ENCODE assay signal across 7 mouse cellular contexts in genomic region chr10:121432041-121432634, GRCm38 (mm10). TPM values are rescaled to one million over a fixed set of nuclear protein-coding genes. Genes with fewer than 3 reads are reported as not detected.
DNase-seq lines count a peak whose midpoint lies in the region; ATAC-seq and TF ChIP-seq lines count a peak whose summit lies in the region.

No protein-coding gene starts in this region.

- no peaks in the 10 kb centered on the region for H3K27me3 ChIP-seq in testis, adult 2 months (ENCODE audit: control insufficient read depth, insufficient read depth, low read length)
- no peaks in the 10 kb centered on the region for H3K27me3 ChIP-seq in heart, embryonic 15.5 days
- no peaks in the 10 kb centered on the region for H3K27me3 ChIP-seq in liver, postnatal 0 days (ENCODE audit: insufficient read depth, low read length)
- H3K27me3 ChIP-seq in stomach, postnatal 0 days (ENCODE audit: control insufficient read depth, insufficient read depth, low read length): no peaks in the 10 kb centered on the region

- peak overlapping the region; percentile 63; the same call in 1 of the 2 replicates for H3K27ac ChIP-seq in testis, adult 2 months (ENCODE audit: control insufficient read depth, insufficient read depth, low read depth, low read length)
- peak overlapping the region; percentile 93 for H3K27ac ChIP-seq in heart, embryonic 15.5 days
- peak overlapping the region; percentile 73 for H3K27ac ChIP-seq in liver, postnatal 0 days (ENCODE audit: low read depth)
- H3K27ac ChIP-seq in stomach, postnatal 0 days (replicated peaks): peak overlapping the region; percentile 86

- H3K4me3 ChIP-seq in testis, adult 2 months (ENCODE audit: control insufficient read depth, low read depth, low read length): no peak overlapping the region
- H3K4me3 ChIP-seq in heart, embryonic 15.5 days: peak overlapping the region; percentile 10; the same call in 1 of the 2 replicates
- no peak overlapping the region for H3K4me3 ChIP-seq in liver, postnatal 0 days (ENCODE audit: low read depth, low read length)
- no peak overlapping the region for H3K4me3 ChIP-seq in stomach, postnatal 0 days (ENCODE audit: low read depth, low read length)

- no peaks in the 10 kb centered on the region for H3K9me3 ChIP-seq in heart, embryonic 15.5 days (replicated peaks)
- no peaks in the 10 kb centered on the region for H3K9me3 ChIP-seq in liver, postnatal 0 days (ENCODE audit: low read length)
- H3K9me3 ChIP-seq in stomach, postnatal 0 days (ENCODE audit: control insufficient read depth, low read length): no peaks in the 10 kb centered on the region

- WGBS in heart, embryonic 15.5 days: 23% methylated on average over 12 of the region's 12 CpGs
- WGBS in liver, postnatal 0 days (ENCODE audit: insufficient replicate concordance): 18% methylated on average over 12 of the region's 12 CpGs
- WGBS in stomach, postnatal 0 days: 18% methylated on average over 12 of the region's 12 CpGs

- peaks cover 2% of the 10 kb centered on the region; the same call in 1 of the 2 replicates for H3K4me1 ChIP-seq in testis, adult 2 months (ENCODE audit: control insufficient read depth, insufficient read depth, low read length)
- peaks cover 96% of the 10 kb centered on the region for H3K4me1 ChIP-seq in heart, embryonic 15.5 days (replicated peaks)
- H3K4me1 ChIP-seq in liver, postnatal 0 days (ENCODE audit: insufficient read depth): peaks cover 84% of the 10 kb centered on the region
- H3K4me1 ChIP-seq in stomach, postnatal 0 days (replicated peaks; ENCODE audit: control insufficient read depth, insufficient read depth): peaks cover 30% of the 10 kb centered on the region

- peak overlapping the region; percentile 44 for H3K4me2 ChIP-seq in heart, embryonic 15.5 days
- peak overlapping the region; percentile 55 for H3K4me2 ChIP-seq in liver, postnatal 0 days (ENCODE audit: low read depth, low read length)
- H3K4me2 ChIP-seq in stomach, postnatal 0 days (replicated peaks; ENCODE audit: low read depth): peak overlapping the region; percentile 37

- no peaks in the 10 kb centered on the region for H3K36me3 ChIP-seq in testis, adult 2 months (ENCODE audit: control insufficient read depth, insufficient read depth, low read length)
- no peaks in the 10 kb centered on the region for H3K36me3 ChIP-seq in heart, embryonic 15.5 days
- H3K36me3 ChIP-seq in liver, postnatal 0 days (replicated peaks; ENCODE audit: insufficient read depth, low read length): no peaks in the 10 kb centered on the region; the same call in 1 of the 2 replicates
- H3K36me3 ChIP-seq in stomach, postnatal 0 days (ENCODE audit: control insufficient read depth, insufficient read depth, low read length): no peaks in the 10 kb centered on the region

- 0 out of 2 replicates have a peak overlapping the region, but pooled peaks have one; percentile 8 for H3K9ac ChIP-seq in heart, embryonic 15.5 days
- H3K9ac ChIP-seq in liver, postnatal 0 days (replicated peaks): 0 out of 2 replicates have a peak overlapping the region, but pooled peaks have one; percentile 28
- H3K9ac ChIP-seq in stomach, postnatal 0 days (ENCODE audit: low read length): no peak overlapping the region

- DNase-seq in testis, postnatal 10 days (ENCODE audit: low spot score): no peak
- DNase-seq in liver, postnatal 0 days: no peak
- DNase-seq in stomach, postnatal 0 days (ENCODE audit: low spot score): peak; percentile 56
- DNase-seq in urinary bladder, adult 2 months (ENCODE audit: low spot score): no peak
- no peak for DNase-seq in thymus, postnatal 25 days

- no peak for TF ChIP-seq CTCF in testis, adult 2 months (IDR thresholded peaks at IDR 0.05; ENCODE audit: control insufficient read depth, insufficient read depth, insufficient replicate concordance, low read depth, low read length)
- TF ChIP-seq CTCF in liver, postnatal 0 days (IDR thresholded peaks at IDR 0.05; ENCODE audit: low read depth): no peak
- no peak for TF ChIP-seq CTCF in stomach, postnatal 0 days (IDR thresholded peaks at IDR 0.05; ENCODE audit: low read depth)

- ATAC-seq in heart, embryonic 15.5 days (replicated peaks; ENCODE audit: insufficient number of reproducible peaks, insufficient read depth, low FRiP score, low read depth): no peak
- no peak for ATAC-seq in liver, postnatal 0 days
- ATAC-seq in stomach, postnatal 0 days (ENCODE audit: low FRiP score, low TSS enrichment): peak; percentile 64

- TF ChIP-seq EP300 in liver, postnatal 0 days (IDR thresholded peaks at IDR 0.05; ENCODE audit: low read depth): no peak
- TF ChIP-seq EP300 in stomach, postnatal 0 days (optimal IDR thresholded peaks at IDR 0.05): no peak

- no peak for TF ChIP-seq POLR2A in testis, adult 2 months (IDR thresholded peaks at IDR 0.05; ENCODE audit: control insufficient read depth, low read depth, low read length)

RNA-seq across cellular contexts. Expression of gene Rassf3, which starts 44.0 kb away (rescaled TPM):
- polyA plus RNA-seq in testis, adult 2 months (2012; rRNA removed): 2.0 and 2.1 TPM in 2 replicates
- polyA plus RNA-seq in heart, embryonic 15.5 days (2015; fragmentation: Nextera tagmentation; extraction: Ambion mirVana): 20.9 and 22.2 TPM in 2 replicates
- 16.4 and 16.6 TPM in 2 replicates for polyA plus RNA-seq in liver, postnatal 0 days (2015; fragmentation: Nextera tagmentation; extraction: Ambion mirVana)
- 19.2 and 20.0 TPM in 2 replicates for polyA plus RNA-seq in stomach, postnatal 0 days (2015; fragmentation: Nextera tagmentation; extraction: Ambion mirVana)
- 106 and 139 TPM in 2 replicates for polyA plus RNA-seq in urinary bladder, adult 2 months (2012; rRNA removed)
